Mouse (Mus musculus): ENCODE data around the gene Gm5089.

Gene Gm5089

DNA sequence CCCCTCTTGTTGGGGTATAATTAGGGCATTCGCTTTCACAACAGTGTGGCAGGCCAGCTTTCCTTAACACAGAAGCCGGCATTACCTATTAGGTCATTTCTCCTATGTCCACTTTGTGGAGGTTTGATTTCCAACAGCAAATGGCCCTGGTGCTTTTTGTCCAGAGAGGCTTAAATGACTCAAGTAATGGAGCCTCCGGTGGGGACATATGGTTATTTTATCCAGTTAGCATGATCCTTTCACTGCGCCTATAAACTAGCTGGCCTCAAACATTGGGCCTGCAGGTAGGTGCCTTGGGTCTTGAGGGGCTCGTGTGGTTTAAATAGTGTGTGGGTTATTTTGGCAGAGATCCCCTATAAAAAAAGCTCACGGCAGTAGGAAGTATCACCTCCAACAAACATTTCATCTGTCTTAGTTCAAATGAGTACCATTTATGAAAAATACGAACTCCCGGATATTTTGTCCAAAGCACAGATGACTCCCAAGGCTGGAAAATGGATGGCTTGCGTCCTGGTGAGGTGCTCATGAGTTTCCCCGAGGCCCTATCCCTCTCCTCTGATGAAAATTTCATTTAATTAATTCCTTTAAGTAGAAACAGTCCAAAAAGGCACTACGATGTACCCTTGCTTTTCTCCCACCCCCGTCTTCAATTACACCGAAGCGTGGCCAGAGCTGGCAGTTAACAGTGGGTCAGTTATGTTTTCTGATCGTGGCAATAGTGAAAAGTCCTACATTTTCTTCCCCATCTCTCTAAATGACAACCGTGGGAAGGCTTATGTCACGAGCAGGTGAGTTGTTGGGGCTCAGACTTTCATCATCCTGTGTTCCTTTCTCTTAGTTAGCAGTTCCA lies 64.4 kb downstream of the Gm5089 start:
- DNase-seq (ENCODE audit: low spot score in 2 of 2): no peak

DNA sequence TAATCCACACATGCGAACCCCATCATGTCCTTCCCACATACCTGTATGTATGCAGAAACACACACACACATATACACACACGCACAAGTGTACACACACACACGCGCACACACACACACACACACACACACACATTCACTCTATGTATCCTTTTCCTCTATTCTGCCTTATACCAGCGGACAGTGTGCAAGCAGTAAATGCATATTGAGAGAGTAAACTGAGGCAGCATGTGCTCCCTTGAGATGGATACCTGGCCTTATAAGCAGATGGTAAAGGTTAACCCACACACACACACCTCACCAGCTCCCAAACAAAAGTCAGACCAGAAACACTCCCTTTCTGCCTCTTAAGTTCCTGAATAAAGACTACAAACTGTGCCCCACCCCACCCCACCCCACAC lies 65.2 kb downstream of the Gm5089 start:
- no peak for DNase-seq (ENCODE audit: low spot score in 2 of 2)

DNA sequence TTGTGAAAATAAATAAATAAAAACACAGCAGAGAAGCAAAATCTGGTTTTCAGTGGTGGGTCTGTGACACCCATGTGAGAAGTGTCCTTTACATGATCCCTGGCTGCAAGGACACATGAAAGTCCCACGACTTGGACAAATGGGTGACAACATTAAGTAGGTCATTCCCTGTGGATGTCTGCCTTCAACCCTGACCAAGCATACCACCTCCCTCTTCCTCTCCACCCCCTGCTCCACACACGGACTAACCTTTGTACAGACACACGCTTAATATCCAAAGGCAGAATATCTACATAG lies 65.7 kb downstream of the Gm5089 start:
- DNase-seq (ENCODE audit: low spot score in 2 of 2): no peak

All from spleen, postnatal 4 days (tissue).